23 mouse cellular contexts compared by ENCODE assay signal in the genomic region with DNA sequence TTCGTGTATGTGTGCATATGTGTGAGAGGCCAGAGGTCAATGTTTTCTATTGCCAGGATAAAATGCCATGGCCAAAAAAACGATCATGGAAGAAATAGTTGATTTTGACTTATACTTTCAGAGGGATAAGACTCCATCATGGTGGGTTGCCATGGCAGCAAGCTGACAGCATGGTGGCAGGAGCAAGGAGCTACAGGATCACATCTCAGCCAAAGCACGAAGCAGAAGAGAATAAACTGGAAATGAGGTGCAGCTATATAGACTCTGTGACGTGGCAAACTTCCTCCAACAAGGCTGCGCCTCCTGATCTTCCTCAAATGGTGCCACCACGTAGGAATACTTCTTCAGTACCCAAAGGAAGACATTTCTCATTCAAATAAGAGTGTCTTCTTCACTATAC.
DNase-seq lines count a peak whose midpoint lies in the region; ATAC-seq and TF ChIP-seq lines count a peak whose summit lies in the region.
"Had no signal": no experiment of that assay in that cellular context is flagged by ENCODE, and none has a peak within 500 bp of the region (broad histone marks: within the 10 kb centered on the region; RNA-seq: fewer than 3 reads in every experiment).

No protein-coding gene starts in this region.

- no peaks in the 10 kb centered on the region for H3K36me3 ChIP-seq in forebrain, postnatal 0 days (ENCODE audit: insufficient read depth)
- no peaks in the 10 kb centered on the region for H3K36me3 ChIP-seq in forebrain, embryonic 10.5 days (replicated peaks)
- no peaks in the 10 kb centered on the region for H3K36me3 ChIP-seq in heart, embryonic 10.5 days
- H3K36me3 ChIP-seq: G1E had no signal

- intact Hi-C loops in heart, postnatal 14 days (cut with DNase I) = no loop called here

- no peak overlapping the region for H3K4me3 ChIP-seq in forebrain, postnatal 0 days (ENCODE audit: low read depth, low read length)
- no peak overlapping the region for H3K4me3 ChIP-seq in forebrain, embryonic 10.5 days
- no peak overlapping the region for H3K4me3 ChIP-seq in heart, embryonic 10.5 days

- ATAC-seq in forebrain, postnatal 0 days = peak; percentile 56
- ATAC-seq: activated CD4-positive, CD25-positive, alpha-beta regulatory T cell, adult 4 months; CD4-positive, CD25-positive, alpha-beta regulatory T cell, adult 4 months; Patski had no signal

- TF ChIP-seq POLR2A in brain, embryonic 14.5 days (IDR thresholded peaks at IDR 0.05; ENCODE audit: borderline replicate concordance, extremely low read depth, insufficient read depth, insufficient read length, poor library complexity, severe bottlenecking) = no peak

- no peak overlapping the region for H3K4me2 ChIP-seq in forebrain, postnatal 0 days (ENCODE audit: low read depth)

- no peak for TF ChIP-seq CTCF in forebrain, postnatal 0 days (IDR thresholded peaks at IDR 0.05; ENCODE audit: low read depth)
- no peak for TF ChIP-seq CTCF in brain, embryonic 14.5 days (IDR thresholded peaks at IDR 0.05; ENCODE audit: borderline replicate concordance, extremely low read depth, insufficient read depth, insufficient read length)

- peaks cover 8% of the 10 kb centered on the region; the same call in 1 of the 2 replicates for H3K4me1 ChIP-seq in forebrain, postnatal 0 days (ENCODE audit: insufficient read depth)
- no peaks in the 10 kb centered on the region for H3K4me1 ChIP-seq in forebrain, embryonic 10.5 days
- no peaks in the 10 kb centered on the region for H3K4me1 ChIP-seq in heart, embryonic 10.5 days

- H3K27ac ChIP-seq in forebrain, postnatal 0 days (ENCODE audit: low read depth, low read length) = no peak overlapping the region
- no peak overlapping the region for H3K27ac ChIP-seq in forebrain, embryonic 10.5 days
- H3K27ac ChIP-seq in heart, embryonic 10.5 days = no peak overlapping the region

- no peaks in the 10 kb centered on the region for H3K27me3 ChIP-seq in forebrain, postnatal 0 days (ENCODE audit: insufficient read depth, low read length)
- no peaks in the 10 kb centered on the region for H3K27me3 ChIP-seq in forebrain, embryonic 10.5 days (ENCODE audit: poor library complexity, severe bottlenecking)
- no peaks in the 10 kb centered on the region for H3K27me3 ChIP-seq in heart, embryonic 10.5 days (ENCODE audit: insufficient read depth, poor library complexity, severe bottlenecking)
- H3K27me3 ChIP-seq: CH12.LX, Patski had no signal

- no peaks in the 10 kb centered on the region for H3K9me3 ChIP-seq in forebrain, postnatal 0 days (ENCODE audit: low read length)
- H3K9me3 ChIP-seq in forebrain, embryonic 10.5 days = no peaks in the 10 kb centered on the region
- H3K9me3 ChIP-seq in heart, embryonic 10.5 days = no peaks in the 10 kb centered on the region
- H3K9me3 ChIP-seq: G1E had no signal

- no peak overlapping the region for H3K9ac ChIP-seq in forebrain, postnatal 0 days

- 74% methylated on average over 6 of the region's 6 CpGs for WGBS in forebrain, postnatal 0 days
- 77% methylated on average over 6 of the region's 6 CpGs for WGBS in forebrain, embryonic 10.5 days
- WGBS in heart, embryonic 10.5 days = 74% methylated on average over 6 of the region's 6 CpGs

- DNase-seq in forebrain, postnatal 0 days = peak; percentile 22
- no peak for DNase-seq in forebrain, embryonic 10.5 days (ENCODE audit: extremely low spot score, low spot score)
- DNase-seq in heart, adult 11 months = peak; percentile 19
- no peak for DNase-seq in heart, postnatal 14 days
- DNase-seq in heart, embryonic 10.5 days (ENCODE audit: low spot score) = peak; percentile 56
- DNase-seq in heart, adult 8-10 months (ENCODE audit: low spot score) = no peak
- peak; percentile 9 for DNase-seq in brain, embryonic 14.5 days (ENCODE audit: low read depth)
- no peak for DNase-seq in spleen, postnatal 36 days (ENCODE audit: low spot score in 2 of 2)
- DNase-seq: adrenal gland, adult 2 months; adrenal gland, adult 8-10 months; adrenal gland, postnatal 10 days; adrenal gland, postnatal 14 days; adrenal gland, postnatal 25 days; adrenal gland, postnatal 36 days; B cell, adult 2 months; cerebellum, adult 11 months; cerebellum, adult 11-12 months; cerebellum, adult 18-20 months had no signal

Comparison
In these comparisons a context has a peak if more than half of its experiments do, and no peak if none do; other contexts are left out.
1. DNase-seq: peak in forebrain, postnatal 0 days (single experiment), heart, adult 11 months (single experiment), heart, embryonic 10.5 days (single experiment) and brain, embryonic 14.5 days (single experiment); none in forebrain, embryonic 10.5 days (single experiment), heart, postnatal 14 days (0 of 2), heart, adult 8-10 months (single experiment) and spleen, postnatal 36 days (0 of 2).